Mouse (Mus musculus): ENCODE measurements around the gene Inpp5a.

DNA sequence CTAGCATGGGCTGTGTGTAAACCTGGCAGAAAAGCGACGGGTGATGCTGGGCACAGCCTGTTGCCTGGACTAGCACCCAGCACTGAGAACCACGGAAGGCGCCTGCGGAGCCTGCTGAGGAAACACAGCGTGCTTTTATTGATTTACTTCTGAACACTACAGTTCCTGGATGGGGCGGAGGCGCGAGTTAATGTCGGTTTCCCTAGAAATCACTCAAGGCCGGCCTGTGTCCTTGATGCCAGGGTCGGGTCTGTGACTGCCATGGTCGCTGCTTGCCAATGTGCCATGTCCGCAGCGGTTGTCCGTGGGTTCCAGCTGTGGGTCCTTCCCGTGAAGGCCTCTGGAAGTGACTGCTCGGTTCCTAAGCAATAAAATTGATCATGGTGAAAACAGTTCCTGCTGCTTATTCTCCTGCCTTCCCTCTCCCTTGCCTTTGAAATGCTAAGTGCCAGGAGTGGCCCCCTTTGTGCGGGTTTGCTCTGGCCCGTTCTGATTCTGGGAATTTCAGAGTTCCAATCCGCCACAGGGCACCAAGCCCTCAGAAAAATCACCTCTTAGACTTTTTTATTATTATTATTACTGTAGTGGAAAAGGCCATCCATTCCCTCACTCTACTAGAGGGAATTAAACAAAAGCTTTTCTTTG, 190.5 kb downstream of the Inpp5a start:
- no peak for TF ChIP-seq CTCF (IDR thresholded peaks at IDR 0.05; ENCODE audit: low read depth)
- TF ChIP-seq EP300 (optimal IDR thresholded peaks at IDR 0.05), result no peak
